Mouse (Mus musculus) left cerebral cortex, adult 9 months (tissue): ENCODE measurements around the gene Zfp319.

ENCODE experiments used
- DNase-seq, 2 experiments: peaks; one replicate each; pipeline ENCODE4 v3.0.0; 2022; ENCODE audit warnings: low spot score in 2 of 2

The Zfp319 gene

DNA sequence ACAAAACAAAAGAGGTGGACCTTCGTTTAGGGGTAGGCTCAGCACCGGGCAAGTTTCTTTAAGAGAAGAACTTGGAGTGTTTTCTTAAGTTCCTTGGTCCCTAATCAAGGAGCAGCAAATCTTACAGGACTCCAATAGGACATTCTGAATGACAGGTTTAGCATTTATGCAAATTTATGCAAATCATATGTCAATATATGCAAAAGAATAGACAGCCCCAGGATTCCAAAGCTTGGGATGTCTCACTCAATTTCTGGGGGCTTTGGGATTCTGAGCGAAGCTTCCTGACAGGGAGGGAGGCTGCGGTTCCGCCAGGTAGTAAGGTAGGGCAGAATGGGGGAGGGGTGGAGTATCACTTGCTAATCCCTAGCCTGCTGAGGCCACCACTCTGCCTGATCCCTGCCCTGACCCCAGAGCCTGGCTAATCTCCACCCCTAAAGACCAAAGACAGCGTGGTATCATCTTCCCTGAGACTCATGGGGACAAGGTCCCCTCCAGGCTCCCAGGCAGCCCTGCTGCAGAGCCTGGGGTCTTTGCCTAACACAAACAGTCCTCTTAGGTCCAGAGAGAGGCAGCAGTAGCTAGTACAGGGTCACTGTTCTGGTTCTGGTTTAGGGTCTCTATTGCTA lies 21.3 kb downstream of the Zfp319 start, which contains the start of gene Tepp:
Tepp (plus strand) TSS at position 225 of the 629 bp plus-strand sequence.
- DNase-seq: no peak

DNA sequence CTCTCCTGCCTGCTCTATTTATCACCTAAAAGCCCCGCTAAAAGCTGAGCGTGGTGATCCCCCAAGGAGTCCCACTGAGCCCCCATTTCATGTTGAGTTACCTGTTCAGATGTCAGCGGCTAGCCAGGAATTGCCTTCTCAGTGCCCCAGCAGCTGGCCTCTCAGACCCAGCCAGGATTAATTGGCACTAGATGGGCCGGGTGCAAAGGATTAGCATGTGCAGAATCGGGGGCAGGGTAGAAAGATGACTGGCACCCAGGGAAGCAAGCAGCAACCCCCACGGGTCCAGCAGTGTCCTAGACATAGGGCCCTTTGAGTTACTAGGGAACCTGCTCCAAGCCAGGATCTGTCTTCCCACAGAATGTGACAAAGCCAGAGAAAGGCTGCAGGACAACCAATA lies 25.3 kb downstream of the Zfp319 start, which contains the start of gene Cngb1:
Cngb1 (minus strand) TSS at position 155 of the 400 bp plus-strand sequence.
- DNase-seq: no peak

DNA sequence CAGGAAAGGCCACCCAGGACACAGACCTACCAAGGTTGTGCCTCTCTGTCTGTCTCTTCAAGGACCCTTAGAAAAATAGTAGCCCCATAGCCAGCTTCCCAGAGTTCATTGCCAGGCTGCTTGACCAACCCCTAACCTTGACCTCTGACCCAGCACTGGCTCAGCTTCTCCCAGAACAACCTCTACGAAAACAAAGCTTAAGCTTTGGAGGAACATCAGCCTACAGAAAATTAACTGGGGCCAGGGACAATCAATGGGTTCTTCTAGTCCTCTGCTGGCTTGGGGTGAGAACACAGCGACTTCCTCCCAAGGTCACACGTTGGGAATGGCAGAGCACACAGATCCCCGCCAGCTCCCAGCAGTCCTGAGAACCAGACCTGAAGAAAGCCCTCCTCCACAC lies 26.2 kb downstream of the Zfp319 start:
- no peak for DNase-seq

DNA sequence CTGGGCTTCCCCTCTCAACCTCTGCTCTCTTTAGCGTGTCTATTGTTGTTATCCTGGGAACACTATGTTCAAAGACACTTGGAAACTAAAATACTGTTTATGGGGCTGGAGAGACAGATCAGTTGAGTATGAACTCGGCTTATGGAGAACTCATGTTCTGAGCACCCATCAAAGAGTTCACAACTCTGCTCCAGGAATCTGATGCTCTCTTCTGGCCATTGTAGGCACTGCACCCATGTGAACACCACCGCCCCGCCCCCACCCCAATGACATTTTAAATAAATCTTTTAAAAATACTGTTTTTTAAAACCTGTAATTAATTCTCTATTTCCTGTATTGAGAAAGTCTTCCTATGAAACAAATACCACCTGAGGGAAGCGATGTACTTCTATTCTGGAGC lies 29.3 kb downstream of the Zfp319 start:
- no peak for DNase-seq

DNA sequence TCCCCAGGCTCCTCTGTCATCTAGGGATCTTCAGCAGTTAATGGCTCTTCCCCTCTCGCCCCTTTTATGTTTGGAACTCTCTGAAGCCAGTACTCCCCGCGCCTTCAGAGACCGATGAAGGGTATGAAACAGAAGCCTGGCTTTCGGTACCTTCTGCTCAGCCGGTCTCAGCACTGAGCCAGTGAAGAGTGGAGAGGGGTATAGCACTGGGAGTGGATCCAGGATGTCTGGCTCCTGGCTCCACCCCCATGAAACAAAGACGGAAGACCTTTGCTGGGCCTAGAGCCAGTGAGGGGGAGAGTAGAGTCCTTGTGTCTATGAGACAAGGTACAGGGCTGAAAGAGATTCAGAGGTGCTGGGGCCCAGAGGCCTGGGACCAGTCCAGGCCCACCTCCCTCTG lies 37.9 kb downstream of the Zfp319 start:
- no peak for DNase-seq

DNA sequence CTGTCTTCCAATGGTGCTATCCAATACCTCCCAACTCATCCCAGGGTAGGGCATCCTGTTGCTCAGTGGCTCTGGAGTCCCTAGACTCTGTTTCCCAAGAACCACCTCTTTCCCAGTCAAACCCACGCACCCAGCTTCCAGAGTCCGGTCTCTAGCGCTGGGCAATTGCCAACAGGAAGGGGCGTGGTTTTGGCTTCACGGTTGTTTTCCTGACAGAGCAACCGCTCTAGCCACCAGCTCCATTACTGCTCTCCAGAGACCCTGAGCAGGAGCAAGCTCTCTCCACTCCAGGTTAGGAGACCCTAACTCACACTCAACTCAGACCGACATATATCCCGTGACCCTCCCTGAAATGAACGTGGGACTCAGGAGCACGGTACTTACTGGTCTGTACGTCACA lies 38.6 kb downstream of the Zfp319 start:
- no peak for DNase-seq

DNA sequence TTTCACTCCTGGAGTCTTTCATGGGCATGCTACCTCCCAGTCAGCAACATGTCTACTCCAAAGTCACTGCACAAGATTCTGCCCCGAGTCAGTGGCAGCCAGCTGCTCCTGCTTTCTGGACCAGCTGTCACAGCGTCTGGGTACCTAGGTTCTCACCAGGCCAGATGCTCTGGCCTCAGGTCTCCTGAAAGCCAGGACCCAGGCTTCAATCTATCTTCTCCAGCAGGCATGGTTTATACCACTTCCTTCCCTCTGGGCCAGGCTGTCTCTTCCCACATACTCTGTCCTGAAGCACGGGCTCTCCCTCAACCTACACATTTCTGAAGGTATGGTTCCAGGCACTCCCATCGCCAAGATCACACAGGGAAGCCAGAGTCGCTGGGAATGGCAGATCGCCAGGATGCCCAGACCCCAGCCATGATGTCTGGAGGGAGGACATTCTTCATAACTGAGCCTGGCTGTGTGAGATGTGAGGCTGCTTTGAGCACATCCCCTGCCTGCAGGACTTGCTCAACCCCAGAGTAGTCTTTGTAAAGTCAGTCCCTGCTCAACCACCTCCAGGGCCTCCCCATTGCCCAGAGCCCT lies 42.6 kb downstream of the Zfp319 start:
- no peak for DNase-seq

DNA sequence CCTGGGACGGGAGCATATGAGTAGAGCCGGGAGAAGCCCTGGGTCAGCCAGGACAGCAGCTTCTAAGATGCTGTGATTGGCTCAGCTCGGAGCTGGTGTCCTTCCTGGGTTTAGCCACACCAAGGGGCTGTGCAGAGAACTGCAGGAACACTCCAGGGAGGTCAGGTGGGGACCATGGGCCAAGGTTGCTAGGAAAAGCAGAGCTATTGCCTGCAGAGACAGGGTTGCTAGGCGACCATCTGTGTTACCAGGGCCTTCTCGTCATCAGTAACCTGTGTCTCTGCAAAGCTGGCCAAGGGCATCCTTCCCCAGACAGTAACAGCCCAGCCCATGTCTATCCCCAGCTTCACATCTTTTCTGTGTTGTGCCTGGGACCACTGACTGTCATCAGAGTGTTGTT lies 50.3 kb downstream of the Zfp319 start:
- DNase-seq: peak in 1 of 2 experiments; percentile 10
